In genomic region chrX:12761626-12762333, GRCm38 (mm10) we compare ENCODE assay signal across 8 mouse cellular contexts. TPM values are rescaled to one million over a fixed set of nuclear protein-coding genes. Genes with fewer than 3 reads are reported as not detected.
DNase-seq lines count a peak whose midpoint lies in the region; ATAC-seq and TF ChIP-seq lines count a peak whose summit lies in the region.

TSS of gene Med14 (minus strand) at chrX:12762073.

- no peaks in the 10 kb centered on the region for H3K36me3 ChIP-seq in heart, embryonic 10.5 days
- no peaks in the 10 kb centered on the region for H3K36me3 ChIP-seq in kidney, embryonic 15.5 days

- peak; percentile 94 for DNase-seq in CD4-positive helper T cell, adult 2 months (ENCODE audit: low read depth, low spot score)
- DNase-seq in brain, embryonic 14.5 days (ENCODE audit: low read depth) = peak; percentile 97
- DNase-seq in heart, embryonic 10.5 days (ENCODE audit: low spot score) = peak; percentile 94
- DNase-seq in liver = peak; percentile 88
- peak; percentile 68 to 78 for DNase-seq in monocyte, adult 2 months (ENCODE audit: low read depth in 1 of 2, low spot score in 2 of 2)
- DNase-seq in spleen, postnatal 14 days (ENCODE audit: low spot score in 2 of 2) = peak; percentile 71 to 74

- peak; percentile 95 for ATAC-seq in erythroblast, adult 5-6 weeks (replicated peaks; ENCODE audit: low FRiP score, poor library complexity, severe bottlenecking)
- peak; percentile 98 for ATAC-seq in kidney, embryonic 15.5 days (replicated peaks; ENCODE audit: low FRiP score)

- H3K4me1 ChIP-seq in heart, embryonic 10.5 days = no peaks in the 10 kb centered on the region
- H3K4me1 ChIP-seq in kidney, embryonic 15.5 days = 0 out of 2 replicates have a peak, but pooled peaks cover 2% of the 10 kb centered on the region

- peak within 1 kb of the TSS; percentile 73 for H3K9ac ChIP-seq in kidney, embryonic 15.5 days

- peak within 1 kb of the TSS; percentile 69 for H3K4me3 ChIP-seq in heart, embryonic 10.5 days
- H3K4me3 ChIP-seq in kidney, embryonic 15.5 days (replicated peaks) = peak within 1 kb of the TSS; percentile 64

- WGBS in heart, embryonic 10.5 days = 4% methylated on average over 67 of the region's 79 CpGs
- WGBS in kidney, embryonic 15.5 days = 10% methylated on average over 68 of the region's 79 CpGs

- no peak for TF ChIP-seq CTCF in brain, embryonic 14.5 days (IDR thresholded peaks at IDR 0.05; ENCODE audit: borderline replicate concordance, extremely low read depth, insufficient read depth, insufficient read length)

- peak within 1 kb of the TSS; percentile 59 for H3K4me2 ChIP-seq in kidney, embryonic 15.5 days

- peaks cover 13% of the 10 kb centered on the region for H3K27me3 ChIP-seq in heart, embryonic 10.5 days (ENCODE audit: insufficient read depth, poor library complexity, severe bottlenecking)
- H3K27me3 ChIP-seq in kidney, embryonic 15.5 days = peaks cover 21% of the 10 kb centered on the region

- TF ChIP-seq POLR2A in brain, embryonic 14.5 days (IDR thresholded peaks at IDR 0.05; ENCODE audit: borderline replicate concordance, extremely low read depth, insufficient read depth, insufficient read length, poor library complexity, severe bottlenecking) = peak; percentile 55; the same call in 1 of the 2 replicates

- H3K9me3 ChIP-seq in heart, embryonic 10.5 days = 0 out of 2 replicates have a peak, but pooled peaks cover 2% of the 10 kb centered on the region
- no peaks in the 10 kb centered on the region for H3K9me3 ChIP-seq in kidney, embryonic 15.5 days (replicated peaks)

- H3K27ac ChIP-seq in heart, embryonic 10.5 days = peak within 1 kb of the TSS; percentile 93
- peak within 1 kb of the TSS; percentile 97 for H3K27ac ChIP-seq in kidney, embryonic 15.5 days

RNA-seq across cellular contexts. Expression of gene Med14, which starts in this region (rescaled TPM):
- 38.8 and 41.1 TPM in 2 replicates for polyA plus RNA-seq in brain, embryonic 14.5 days (2012; rRNA removed)
- 28.2 and 37.3 TPM in 2 replicates for total RNA-seq in erythroblast, adult 5-6 weeks (2015; ENCODE audit: low replicate concordance)
- total RNA-seq in erythroblast, adult 5-6 weeks (2017; ENCODE audit: low replicate concordance) = 8.5 and 8.8 TPM in 2 replicates
- 17.7 and 21.6 TPM in 2 replicates for polyA plus RNA-seq in heart, embryonic 10.5 days (2016; fragmentation: Nextera tagmentation; extraction: Ambion mirVana)
- polyA plus RNA-seq in kidney, embryonic 15.5 days (2015; fragmentation: Nextera tagmentation; extraction: Ambion mirVana) = 12.4 and 12.8 TPM in 2 replicates

Comparison
In these comparisons a context has a peak if more than half of its experiments do, and no peak if none do; other contexts are left out.
1. Peak in every context shown above with its lines: DNase-seq, ATAC-seq, H3K4me3 ChIP-seq and H3K27ac ChIP-seq.